Mouse (Mus musculus) ES-E14 (cell line): ENCODE results near the gene Ldlrad3. TPM values are rescaled to one million over a fixed set of nuclear protein-coding genes. Genes with fewer than 3 reads are reported as not detected.

Experiments used
- DNase-seq: peaks from one replicate; pipeline ENCODE4 v3.0.0-alpha.2; 2013; ENCODE audit warnings: low read depth, low spot score
- H3K27ac ChIP-seq: 2 replicates; pipeline ENCODE4 v1.5.1; 2012; ENCODE audit warnings: low read depth, mild to moderate bottlenecking, low read length, moderate library complexity, mixed read lengths; ENCODE audit not compliant: poor library complexity, insufficient read depth, severe bottlenecking
- H3K36me3 ChIP-seq: 2 replicates; pipeline ENCODE4 v1.6.1; 2012; ENCODE audit warnings: mild to moderate bottlenecking, low read length, moderate library complexity, mixed read lengths; ENCODE audit not compliant: control insufficient read depth, poor library complexity, insufficient read depth, severe bottlenecking
- H3K4me1 ChIP-seq, 2 experiments: fragments of 150-350 bp in 1 of 2; sonication (generic) in 1 of 2; 2 replicates each; pipeline ENCODE4 v1.6.1; 2012; ENCODE audit warnings: low read length in 2 of 2, mild to moderate bottlenecking in 1 of 2, mixed read lengths in 1 of 2; ENCODE audit not compliant: control insufficient read depth in 2 of 2, insufficient read depth in 2 of 2, poor library complexity in 1 of 2
- H3K4me3 ChIP-seq, 2 experiments: fragments of 150-350 bp in 1 of 2; sonication (generic) in 1 of 2; 2 replicates each; pipeline ENCODE4 v1.5.1; 2012; ENCODE audit warnings: low read length in 2 of 2, low read depth in 1 of 2, mild to moderate bottlenecking in 1 of 2, mixed read lengths in 1 of 2; ENCODE audit not compliant: insufficient read depth in 1 of 2, poor library complexity in 1 of 2, severe bottlenecking in 1 of 2
- H3K9ac ChIP-seq: 2 replicates; pipeline ENCODE4 v1.6.1; 2012; ENCODE audit warnings: low read depth, mild to moderate bottlenecking, low read length, mixed read lengths; ENCODE audit not compliant: poor library complexity, insufficient read depth, severe bottlenecking
- H3K9me3 ChIP-seq: fragments of 150-350 bp; sonication (generic); 2 replicates; pipeline ENCODE4 v1.6.1; 2012; ENCODE audit warnings: low read depth, mild to moderate bottlenecking, low read length; ENCODE audit not compliant: control insufficient read depth, insufficient read depth
- CHD2 ChIP-seq: IDR thresholded peaks from 2 replicates; pipeline ENCODE4 v1.6.1; 2014; ENCODE audit warnings: mild to moderate bottlenecking, low read depth, low read length, inconsistent platforms
- HCFC1 ChIP-seq: IDR thresholded peaks from 2 replicates; pipeline ENCODE4 v1.6.1; 2012; ENCODE audit warnings: low read length, inconsistent platforms, borderline replicate concordance; ENCODE audit not compliant: insufficient read depth
- ZC3H11A ChIP-seq: IDR thresholded peaks from 2 replicates; pipeline ENCODE4 v1.6.1; 2012; ENCODE audit warnings: low read depth, mild to moderate bottlenecking, inconsistent platforms, low read length, borderline replicate concordance
- ZNF384 ChIP-seq: IDR thresholded peaks from 2 replicates; pipeline ENCODE4 v1.6.1; 2012; ENCODE audit warnings: low read depth, low read length, inconsistent platforms
- in situ Hi-C, 2 experiments: fragments of 600-800 bp; cut with MboI; formaldehyde crosslinking; loops; one replicate each; pipeline ENCODE4 v1.15.1; 2025; ENCODE audit warnings: low sequenced_read_pairs in 2 of 2, inconsistent platforms in 1 of 2; ENCODE audit not compliant: unreplicated experiment in 2 of 2
- total RNA-seq: library from RNA; depleted of rRNA; stranded (reverse); fragments of 300-350 nt; gene quantifications from 2 replicates; pipeline ENCODE4 v1.2.3, GENCODE M21; 2012; rRNA removed

Ldlrad3 gene
- total RNA-seq, 1 experiment = 27.1 TPM

GRCm38 (mm10) chr2:101902196-101902595, 284.0 kb downstream of the Ldlrad3 start:
- in situ Hi-C loops = loop anchor here (10.0 to 25.0 kb wide), 2 partner anchors 553 to 560 kb away; partner anchors contain the start of gene Fjx1 (in 2 of the 2)

More at GRCm38 (mm10) chr2:101902196-101902595, 284.0 kb downstream of the Ldlrad3 start:
- H3K36me3 ChIP-seq = peaks cover 2% of the 10 kb centered on the region; the same call in 1 of the 2 replicates
- no peak overlapping the region for H3K9ac ChIP-seq
- no peak overlapping the region for H3K4me3 ChIP-seq
- H3K4me1 ChIP-seq = no peaks in the 10 kb centered on the region
- no peak for DNase-seq
- H3K9me3 ChIP-seq = no peaks in the 10 kb centered on the region
- H3K27ac ChIP-seq = no peak overlapping the region
- TF ChIP-seq CHD2 = no peak
- TF ChIP-seq ZC3H11A = no peak
- TF ChIP-seq ZNF384 = no peak
- TF ChIP-seq HCFC1 = no peak

Other genes starting within 250 kb of the Ldlrad3 start
- 26.1 and 32.0 TPM in 2 replicates for gene Trim44, start 221.4 kb upstream of the Ldlrad3 start, total RNA-seq